Mouse (Mus musculus): Measurements from ENCODE around the gene Olfr295. TPM values are rescaled to one million over a fixed set of nuclear protein-coding genes. Genes with fewer than 3 reads are reported as not detected.

Gene Olfr295
- not detected in 2 replicates for polyA plus RNA-seq (2012; rRNA removed)

GRCm38 (mm10) chr7:86583562-86583961 lies at the start of gene Olfr295:
Gene Olfr295 (plus strand): TSS chr7:86583862.

GRCm38 (mm10) chr7:86616543-86616942 lies 32.9 kb downstream of the Olfr295 start, which contains the start of gene Olfr294:
Gene Olfr294 (minus strand): TSS chr7:86616643.

Other genes with a start within 250 kb of the Olfr295 start
- gene Olfr307, start 246.3 kb upstream of the Olfr295 start, polyA plus RNA-seq (2012; rRNA removed), result not detected in 2 replicates
- gene Olfr305, start 216.9 kb upstream of the Olfr295 start, polyA plus RNA-seq (2012; rRNA removed), result not detected in 2 replicates
- not detected in 2 replicates for gene Olfr304, start 197.2 kb upstream of the Olfr295 start, polyA plus RNA-seq (2012; rRNA removed)
- gene Olfr303, start 186.1 kb upstream of the Olfr295 start, polyA plus RNA-seq (2012; rRNA removed), result not detected in 2 replicates
- gene Olfr301, start 180.0 kb upstream of the Olfr295 start, polyA plus RNA-seq (2012; rRNA removed), result not detected in 2 replicates
- not detected in 2 replicates for gene Olfr299, start 123.9 kb upstream of the Olfr295 start, polyA plus RNA-seq (2012; rRNA removed)
- gene Olfr298, start 91.4 kb upstream of the Olfr295 start, polyA plus RNA-seq (2012; rRNA removed), result not detected in 2 replicates
- not detected in 2 replicates for gene Olfr297, start 63.9 kb upstream of the Olfr295 start, polyA plus RNA-seq (2012; rRNA removed)
- gene Olfr294, start 32.8 kb downstream of the Olfr295 start, polyA plus RNA-seq (2012; rRNA removed), result not detected in 2 replicates
- gene Olfr293, start 65.2 kb downstream of the Olfr295 start, polyA plus RNA-seq (2012; rRNA removed), result not detected in 2 replicates
- gene Olfr292, start 104.5 kb downstream of the Olfr295 start, polyA plus RNA-seq (2012; rRNA removed), result not detected in 2 replicates
- gene Folh1, start 192.1 kb downstream of the Olfr295 start, polyA plus RNA-seq (2012; rRNA removed), result not detected in 2 replicates
- not detected in 2 replicates for gene Vmn2r77, start 211.2 kb downstream of the Olfr295 start, polyA plus RNA-seq (2012; rRNA removed)

All from stomach, adult 2 months (tissue).